Mouse (Mus musculus) splenic B cell, adult 2 months (primary cell): ENCODE data around the gene Itpkb.

Experiments used
- DNase-seq: peaks from one replicate; pipeline ENCODE4 v3.0.0-alpha.2; 2011; ENCODE audit warnings: low read depth, low spot score
- H3K27me3 ChIP-seq: 2 replicates; pipeline ENCODE4 v1.6.1; 2012; ENCODE audit warnings: mild to moderate bottlenecking, low read length, moderate library complexity, mixed read lengths; ENCODE audit not compliant: control insufficient read depth, poor library complexity, insufficient read depth, severe bottlenecking
- H3K36me3 ChIP-seq: 2 replicates; pipeline ENCODE4 v1.6.1; 2012; ENCODE audit warnings: mild to moderate bottlenecking, low read length, moderate library complexity, mixed read lengths; ENCODE audit not compliant: control insufficient read depth, poor library complexity, insufficient read depth, severe bottlenecking

Gene Itpkb

GRCm38 (mm10) chr1:180330145-180330706 is at the start of gene Itpkb:
Gene Itpkb, plus strand, starts transcription at chr1:180330485.
- no peaks in the 10 kb centered on the region for H3K27me3 ChIP-seq
- peak; percentile 91 for DNase-seq

DNA sequence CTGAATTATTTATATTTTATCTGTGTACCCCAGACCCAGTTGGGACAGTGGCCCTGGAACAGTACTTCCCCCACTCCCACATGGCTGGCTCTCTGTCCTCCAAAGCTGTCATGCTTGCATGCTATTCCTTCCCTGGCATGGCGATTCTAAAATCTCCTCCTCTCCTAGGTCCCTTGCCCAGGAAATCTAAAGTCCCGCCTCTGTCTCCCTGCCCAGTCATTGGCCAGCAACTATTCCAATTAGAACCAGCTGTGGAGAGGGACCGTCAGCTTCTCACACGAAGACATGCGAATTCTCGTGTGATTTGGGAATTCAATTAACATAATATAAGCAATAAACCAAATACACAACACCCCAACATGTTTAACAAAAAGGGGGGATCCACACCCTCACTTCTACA is 47.7 kb upstream of the Itpkb start:
- Histone ChIP-seq H3K36me3 (no peaks in the 10 kb centered on the region), H3K27me3 (no peaks in the 10 kb centered on the region)
- no peak for DNase-seq

More at GRCm38 (mm10) chr1:180330145-180330706, at the start of gene Itpkb:
- H3K36me3 ChIP-seq = peaks cover 9% of the 10 kb centered on the region

DNA sequence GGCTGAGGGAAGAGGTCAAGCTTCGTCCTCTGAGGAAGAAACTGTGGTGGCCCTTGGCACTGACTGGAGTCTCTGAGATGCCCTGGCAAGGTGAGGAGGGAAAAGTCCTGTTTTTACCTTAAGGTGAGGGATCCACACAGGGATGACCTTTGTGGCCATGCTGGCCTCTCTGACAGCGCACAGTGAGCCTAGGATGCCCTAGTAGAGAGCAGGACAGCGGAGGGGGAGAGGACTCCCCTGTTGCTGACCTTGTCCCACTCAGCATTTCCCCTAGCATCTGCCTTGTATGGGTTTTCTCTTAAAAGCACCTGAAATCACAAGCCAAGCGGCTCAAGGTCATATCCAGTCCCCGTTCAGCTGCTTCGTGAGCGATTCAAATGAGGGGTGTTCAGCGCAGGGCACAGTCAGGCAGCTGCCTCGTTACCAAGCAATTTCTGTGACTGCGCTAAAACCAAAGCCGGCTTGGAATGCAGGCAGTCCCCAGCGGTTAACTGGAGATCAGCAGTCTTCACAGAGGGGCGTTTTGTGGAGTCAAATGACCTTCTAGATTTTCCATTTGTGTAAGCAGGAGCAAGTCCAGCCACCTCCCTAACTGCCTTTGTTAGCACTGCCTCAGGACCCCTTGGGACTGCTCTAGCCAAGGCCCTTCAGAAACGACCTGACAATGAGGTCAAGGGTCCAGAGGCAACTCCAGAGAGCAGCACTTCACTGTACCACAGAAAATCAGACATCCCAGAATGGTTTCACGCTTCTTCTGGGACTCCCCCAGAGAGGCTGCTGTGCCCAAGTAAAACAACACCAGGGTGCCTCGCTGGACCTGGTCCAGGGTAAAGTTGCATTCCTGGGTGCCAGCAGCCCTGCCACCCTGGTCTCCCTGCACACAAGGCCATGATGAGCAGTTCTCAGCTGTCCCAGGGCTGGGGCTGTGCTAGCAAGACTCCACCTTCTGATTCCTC is 46.2 kb upstream of the Itpkb start:
- H3K36me3 ChIP-seq = no peaks in the 10 kb centered on the region

GRCm38 (mm10) chr1:180286081-180286831 is 44.0 kb upstream of the Itpkb start:
- Histone ChIP-seq H3K36me3 (no peaks in the 10 kb centered on the region), H3K27me3 (no peaks in the 10 kb centered on the region)
- DNase-seq = no peak

More for the DNA sequence above, 46.2 kb upstream of the Itpkb start:
- no peak for DNase-seq
- no peaks in the 10 kb centered on the region for H3K27me3 ChIP-seq

GRCm38 (mm10) chr1:180288227-180288626 is 42.1 kb upstream of the Itpkb start:
- no peak for DNase-seq
- Histone ChIP-seq H3K36me3 (no peaks in the 10 kb centered on the region), H3K27me3 (no peaks in the 10 kb centered on the region)

- DNase-seq = no peak
- H3K36me3 ChIP-seq = no peaks in the 10 kb centered on the region
Measured at GRCm38 (mm10) chr1:180288872-180289468, 41.3 kb upstream of the Itpkb start.

DNA sequence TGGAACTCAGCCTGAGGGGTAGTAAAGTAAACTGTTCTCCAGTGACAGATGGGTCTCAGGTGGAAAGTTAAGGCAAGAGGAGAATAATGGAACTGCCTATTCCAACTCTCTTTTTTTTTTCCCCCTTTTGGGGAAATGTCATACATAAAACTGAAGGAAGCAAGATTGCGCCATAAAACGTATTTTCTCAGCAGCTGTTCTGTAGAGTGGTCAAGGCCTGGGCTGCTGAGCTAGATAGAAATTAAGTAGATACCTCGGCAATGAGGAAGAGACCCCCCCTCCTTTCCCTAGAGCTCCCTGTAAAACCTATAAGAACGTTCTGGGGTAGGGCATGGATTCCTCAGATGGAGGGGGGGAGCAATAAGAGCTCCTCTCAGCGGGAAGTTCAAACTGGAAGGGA is 40.5 kb upstream of the Itpkb start:
- no peaks in the 10 kb centered on the region for H3K27me3 ChIP-seq
- no peaks in the 10 kb centered on the region for H3K36me3 ChIP-seq
- no peak for DNase-seq

More at GRCm38 (mm10) chr1:180288872-180289468, 41.3 kb upstream of the Itpkb start:
- no peaks in the 10 kb centered on the region for H3K27me3 ChIP-seq

GRCm38 (mm10) chr1:180290358-180290757 is 39.9 kb upstream of the Itpkb start:
- no peaks in the 10 kb centered on the region for H3K36me3 ChIP-seq
- no peaks in the 10 kb centered on the region for H3K27me3 ChIP-seq
- no peak for DNase-seq

DNA sequence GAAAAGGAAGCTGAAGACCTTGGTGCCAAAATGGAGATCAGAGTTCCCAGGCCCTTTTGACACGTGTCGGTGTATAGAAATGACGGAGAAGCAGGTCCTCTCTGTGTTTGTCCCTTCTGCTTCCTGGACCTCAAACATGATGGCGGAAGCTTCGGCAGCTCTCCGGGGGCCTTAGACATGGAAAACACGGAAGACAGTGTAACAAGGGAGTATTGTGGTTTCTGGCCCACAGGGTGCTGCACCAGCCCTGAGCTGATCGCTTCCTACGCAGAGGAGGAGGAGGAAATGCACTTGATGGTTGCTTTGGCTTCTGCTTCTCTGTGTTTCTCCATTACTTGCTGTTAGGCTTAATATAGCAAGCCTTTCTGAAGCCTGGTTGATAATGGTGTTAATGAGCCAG is 34.2 kb upstream of the Itpkb start:
- Histone ChIP-seq H3K27me3 (no peaks in the 10 kb centered on the region), H3K36me3 (no peaks in the 10 kb centered on the region)
- DNase-seq = peak; percentile 56

GRCm38 (mm10) chr1:180299697-180300096 is 30.6 kb upstream of the Itpkb start:
- DNase-seq = no peak
- Histone ChIP-seq H3K36me3 (no peaks in the 10 kb centered on the region), H3K27me3 (no peaks in the 10 kb centered on the region)

DNA sequence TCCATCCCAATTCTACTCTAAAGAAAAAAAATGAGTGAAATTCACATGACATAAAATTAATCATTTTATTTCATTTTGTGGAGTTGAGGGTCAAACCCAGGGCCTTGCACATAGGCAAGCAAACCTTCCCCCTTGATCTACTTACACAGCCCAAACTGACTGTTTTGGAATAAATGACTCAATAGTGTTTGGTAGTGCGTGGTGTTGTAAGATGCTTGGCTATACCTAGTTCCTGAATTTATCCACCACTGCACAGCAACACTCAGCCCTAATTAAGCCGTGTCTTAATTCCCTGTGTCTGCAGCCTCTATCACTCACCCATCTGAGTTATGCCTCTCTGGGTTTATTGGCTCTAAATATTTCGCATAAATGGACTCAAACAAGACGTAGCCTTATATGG is 30.0 kb upstream of the Itpkb start:
- DNase-seq = peak; percentile 82
- Histone ChIP-seq H3K36me3 (no peaks in the 10 kb centered on the region), H3K27me3 (no peaks in the 10 kb centered on the region)

DNA sequence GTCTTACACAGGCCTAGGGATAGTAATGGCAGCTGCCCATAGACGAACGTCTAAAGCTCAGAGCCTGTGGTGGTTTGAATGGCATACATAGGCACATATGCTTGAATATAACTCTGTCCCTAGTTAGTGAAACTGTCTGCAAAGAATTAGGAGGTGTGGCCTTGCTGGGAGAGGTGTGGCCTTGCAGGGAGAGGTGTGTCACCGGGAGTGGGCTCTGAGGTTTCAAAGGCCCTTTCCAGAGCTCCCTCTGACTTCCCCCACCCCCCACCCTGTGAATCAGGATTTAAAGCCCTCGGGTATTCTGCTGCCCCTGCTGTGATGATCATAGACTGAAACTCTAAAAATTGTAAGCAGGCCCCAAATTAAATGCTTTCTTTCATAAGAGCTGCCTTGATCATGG is 29.3 kb upstream of the Itpkb start:
- no peaks in the 10 kb centered on the region for H3K36me3 ChIP-seq

GRCm38 (mm10) chr1:180302253-180303120 is 27.8 kb upstream of the Itpkb start:
- H3K36me3 ChIP-seq = no peaks in the 10 kb centered on the region
- DNase-seq = no peak
- H3K27me3 ChIP-seq = no peaks in the 10 kb centered on the region

More for the DNA sequence above, 29.3 kb upstream of the Itpkb start:
- no peak for DNase-seq
- no peaks in the 10 kb centered on the region for H3K27me3 ChIP-seq

DNA sequence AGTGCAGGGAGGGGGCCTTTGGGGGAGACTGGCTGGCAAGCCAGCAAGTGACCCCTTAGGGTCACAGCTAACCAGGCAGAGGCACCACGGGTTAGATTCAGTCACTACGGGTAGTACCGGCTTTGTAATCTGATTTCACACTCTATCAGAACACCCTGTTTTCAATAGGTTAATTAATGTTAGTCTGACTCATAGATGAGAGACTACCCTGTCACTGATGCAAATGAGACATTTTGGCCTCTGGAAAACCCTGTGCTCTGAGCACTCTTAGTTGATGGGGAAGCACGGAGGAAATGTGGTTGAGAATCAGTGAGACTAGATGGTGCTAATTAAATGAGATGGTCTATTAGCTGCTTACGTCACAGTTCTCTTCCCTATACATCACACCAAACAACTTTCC is 26.7 kb upstream of the Itpkb start:
- no peaks in the 10 kb centered on the region for H3K27me3 ChIP-seq
- no peak for DNase-seq
- H3K36me3 ChIP-seq = no peaks in the 10 kb centered on the region
